Comparison of ENCODE assay signal across 15 mouse cellular contexts in the genomic region with DNA sequence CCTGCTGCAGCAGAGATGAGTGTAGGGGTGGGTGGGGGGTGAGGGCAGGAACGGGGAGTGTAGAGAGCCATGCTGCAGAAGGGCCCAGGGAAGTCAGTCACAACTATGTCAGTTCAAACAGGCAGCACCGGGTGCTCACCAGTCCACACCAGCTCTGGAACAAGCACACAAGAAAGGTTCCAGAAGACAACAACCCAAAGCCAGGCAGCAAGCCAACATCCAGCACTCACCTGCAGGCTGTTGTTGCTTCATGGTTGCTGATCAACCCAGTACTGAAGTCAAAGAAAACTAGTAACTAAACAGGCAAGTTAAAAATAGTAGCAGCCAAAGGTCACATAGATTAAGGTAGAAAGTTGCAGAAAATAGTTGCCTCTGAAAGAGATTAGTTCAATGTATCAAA. TPM values are rescaled to one million over a fixed set of nuclear protein-coding genes. Genes with fewer than 3 reads are reported as not detected.
DNase-seq lines count a peak whose midpoint lies in the region; ATAC-seq and TF ChIP-seq lines count a peak whose summit lies in the region.
"Had no signal": no experiment of that assay in that cellular context is flagged by ENCODE, and none has a peak within 500 bp of the region (broad histone marks: within the 10 kb centered on the region; RNA-seq: fewer than 3 reads in every experiment).

No protein-coding gene starts in this region.

- no peak overlapping the region for H3K9ac ChIP-seq in heart, embryonic 12.5 days
- no peak overlapping the region for H3K9ac ChIP-seq in lung, postnatal 0 days (replicated peaks; ENCODE audit: low read depth)
- H3K9ac ChIP-seq: forebrain, embryonic 12.5 days had no signal

- H3K4me2 ChIP-seq in heart, embryonic 12.5 days = no peak overlapping the region
- H3K4me2 ChIP-seq in lung, postnatal 0 days (replicated peaks; ENCODE audit: low read depth, low read length) = no peak overlapping the region
- H3K4me2 ChIP-seq: forebrain, embryonic 12.5 days had no signal

- H3K36me3 ChIP-seq in heart, embryonic 10.5 days = no peaks in the 10 kb centered on the region
- no peaks in the 10 kb centered on the region for H3K36me3 ChIP-seq in heart, embryonic 12.5 days
- H3K36me3 ChIP-seq in lung, postnatal 0 days (ENCODE audit: insufficient read depth, low read length) = no peaks in the 10 kb centered on the region
- H3K36me3 ChIP-seq: forebrain, embryonic 12.5 days; hindbrain, embryonic 10.5 days had no signal

- DNase-seq in heart, embryonic 10.5 days (ENCODE audit: low spot score) = peak; percentile 56
- DNase-seq in lung, postnatal 0 days (ENCODE audit: low spot score) = peak; percentile 43
- DNase-seq in lung, postnatal 14 days = no peak
- peak; percentile 94 to 96 for DNase-seq in kidney, postnatal 36 days
- peak; percentile 68 for DNase-seq in yolk sac, embryonic 10.5 days (ENCODE audit: low spot score)
- no peak for DNase-seq in frontal cortex, postnatal 25 days (ENCODE audit: low spot score in 2 of 2)
- DNase-seq in cerebellum, postnatal 25 days = no peak
- DNase-seq: adrenal gland, adult 2 months; cerebellum, postnatal 10 days; gastrocnemius, postnatal 25 days; layer of hippocampus, postnatal 36 days; right cerebral cortex, postnatal 14 days had no signal

- no peak for TF ChIP-seq CTCF in lung, postnatal 0 days (IDR thresholded peaks at IDR 0.05)

- no peaks in the 10 kb centered on the region for H3K27me3 ChIP-seq in heart, embryonic 10.5 days (ENCODE audit: insufficient read depth, poor library complexity, severe bottlenecking)
- H3K27me3 ChIP-seq in heart, embryonic 12.5 days (replicated peaks) = no peaks in the 10 kb centered on the region
- H3K27me3 ChIP-seq in lung, postnatal 0 days (replicated peaks; ENCODE audit: insufficient read depth, low read length) = no peaks in the 10 kb centered on the region
- H3K27me3 ChIP-seq: forebrain, embryonic 12.5 days had no signal

- H3K27ac ChIP-seq in heart, embryonic 10.5 days = peak overlapping the region; percentile 59
- H3K27ac ChIP-seq in heart, embryonic 12.5 days (ENCODE audit: poor library complexity, severe bottlenecking) = no peak overlapping the region; the same call in 1 of the 2 replicates
- no peak overlapping the region for H3K27ac ChIP-seq in lung, postnatal 0 days (ENCODE audit: low read length)
- H3K27ac ChIP-seq: forebrain, embryonic 12.5 days; hindbrain, embryonic 10.5 days had no signal

- 50% methylated on average over 2 of the region's 2 CpGs for WGBS in heart, embryonic 10.5 days
- 36% methylated on average over 2 of the region's 2 CpGs for WGBS in heart, embryonic 12.5 days
- 36% methylated on average over 2 of the region's 2 CpGs for WGBS in lung, postnatal 0 days

- TF ChIP-seq EP300 in lung, postnatal 0 days (IDR thresholded peaks at IDR 0.05) = no peak

- no peak overlapping the region for H3K4me3 ChIP-seq in heart, embryonic 10.5 days
- no peak overlapping the region for H3K4me3 ChIP-seq in heart, embryonic 12.5 days
- no peak overlapping the region for H3K4me3 ChIP-seq in lung, postnatal 0 days (ENCODE audit: low read depth, low read length)
- H3K4me3 ChIP-seq: forebrain, embryonic 12.5 days; hindbrain, embryonic 10.5 days had no signal

- H3K9me3 ChIP-seq in heart, embryonic 10.5 days = no peaks in the 10 kb centered on the region
- H3K9me3 ChIP-seq in heart, embryonic 12.5 days (replicated peaks) = no peaks in the 10 kb centered on the region
- H3K9me3 ChIP-seq in lung, postnatal 0 days (ENCODE audit: low read length) = no peaks in the 10 kb centered on the region
- H3K9me3 ChIP-seq: forebrain, embryonic 12.5 days; hindbrain, embryonic 10.5 days had no signal

- no peak for ATAC-seq in heart, embryonic 12.5 days (ENCODE audit: insufficient number of reproducible peaks, low FRiP score)
- peak; percentile 6; the same call in 1 of the 2 replicates for ATAC-seq in lung, postnatal 0 days

- peaks cover 52% of the 10 kb centered on the region for H3K4me1 ChIP-seq in heart, embryonic 10.5 days
- peaks cover 52% of the 10 kb centered on the region for H3K4me1 ChIP-seq in heart, embryonic 12.5 days (replicated peaks)
- peaks cover 6% of the 10 kb centered on the region; the same call in 1 of the 2 replicates for H3K4me1 ChIP-seq in lung, postnatal 0 days (ENCODE audit: insufficient read depth, low read depth, low read length)

RNA-seq across cellular contexts. Expression of a gene that starts 7.5 kb away (rescaled TPM):
- polyA plus RNA-seq in heart, embryonic 10.5 days (2016; fragmentation: Nextera tagmentation; extraction: Ambion mirVana) = 12.8 and 14.9 TPM in 2 replicates
- 11.9 and 12.8 TPM in 2 replicates for polyA plus RNA-seq in heart, embryonic 12.5 days (2016; fragmentation: Nextera tagmentation; extraction: Ambion mirVana)
- 41.4 and 51.8 TPM in 2 replicates for polyA plus RNA-seq in lung, postnatal 0 days (2015; fragmentation: Nextera tagmentation; extraction: Ambion mirVana)

Comparison
In these comparisons a context has a peak if more than half of its experiments do, and no peak if none do; other contexts are left out.
1. DNase-seq: peak in heart, embryonic 10.5 days (single experiment), lung, postnatal 0 days (single experiment), kidney, postnatal 36 days (2 of 2) and yolk sac, embryonic 10.5 days (single experiment); none in lung, postnatal 14 days (single experiment), frontal cortex, postnatal 25 days (0 of 2) and cerebellum, postnatal 25 days (0 of 2).